Mouse (Mus musculus): ENCODE measurements around the gene Rmnd5a. TPM values are rescaled to one million over a fixed set of nuclear protein-coding genes. Genes with fewer than 3 reads are reported as not detected.

The Rmnd5a gene
- total and polyA plus RNA-seq, 3 experiments: 22.6 to 497 (median 23.3) TPM

GRCm38 (mm10) chr6:71369416-71369815 lies 71.0 kb downstream of the Rmnd5a start:
- Histone ChIP-seq H3K79me2 (ENCODE audit: control insufficient read depth, insufficient read depth, low read length, poor library complexity) (no peaks in the 10 kb centered on the region), H3K9me3 (replicated peaks; ENCODE audit: insufficient read depth, low read length) (no peaks in the 10 kb centered on the region), H3K9ac (ENCODE audit: control insufficient read depth, low read depth, low read length, poor library complexity, severe bottlenecking) (no peak overlapping the region), H3K27ac (ENCODE audit: control insufficient read depth, low read depth, low read length) (no peak overlapping the region), H3K36me3 (ENCODE audit: control insufficient read depth in 1 of 2, insufficient read depth in 2 of 2, low read length in 2 of 2) (no peaks in the 10 kb centered on the region), H3K4me3 (ENCODE audit: control insufficient read depth in 1 of 2, insufficient read depth in 1 of 2, low read depth in 2 of 2, low read length in 2 of 2) (no peak overlapping the region), H3K4me1 (ENCODE audit: control insufficient read depth in 1 of 2, insufficient read depth in 2 of 2, low read length in 2 of 2) (no peaks in the 10 kb centered on the region), H3K27me3 (ENCODE audit: control insufficient read depth in 1 of 2, insufficient read depth in 2 of 2, low read length in 2 of 2) (peaks cover 0 to 2% of the 10 kb centered on the region in 2 experiments; a peak in 1 of 4 replicates)
- DNase-seq (ENCODE audit: low read depth, low spot score): no peak
- no peak for TF ChIP-seq USF1 (IDR thresholded peaks at IDR 0.05; ENCODE audit: low read depth, low read length)
- TF ChIP-seq MAX (IDR thresholded peaks at IDR 0.05; ENCODE audit: low read length): no peak
- no peak for TF ChIP-seq SMC3 (IDR thresholded peaks at IDR 0.05; ENCODE audit: low read depth, low read length)
- TF ChIP-seq ZKSCAN1 (IDR thresholded peaks at IDR 0.05; ENCODE audit: low read depth, low read length): no peak
- TF ChIP-seq POLR2AphosphoS5 (IDR thresholded peaks at IDR 0.05; ENCODE audit: borderline replicate concordance, low read depth, low read length): no peak

GRCm38 (mm10) chr6:71363995-71364394 lies 76.4 kb downstream of the Rmnd5a start:
- no peaks in the 10 kb centered on the region for H3K79me2 ChIP-seq (ENCODE audit: control insufficient read depth, insufficient read depth, low read length, poor library complexity)
- H3K27me3 ChIP-seq (ENCODE audit: control insufficient read depth in 1 of 2, insufficient read depth in 2 of 2, low read length in 2 of 2): peaks cover 0 to 2% of the 10 kb centered on the region in 2 experiments; a peak in 1 of 4 replicates
- DNase-seq (ENCODE audit: low read depth, low spot score): no peak
- no peak overlapping the region for H3K27ac ChIP-seq (ENCODE audit: control insufficient read depth, low read depth, low read length)
- H3K4me3 ChIP-seq (ENCODE audit: control insufficient read depth in 1 of 2, insufficient read depth in 1 of 2, low read depth in 2 of 2, low read length in 2 of 2): no peak overlapping the region
- no peaks in the 10 kb centered on the region for H3K36me3 ChIP-seq (ENCODE audit: control insufficient read depth in 1 of 2, insufficient read depth in 2 of 2, low read length in 2 of 2)
- TF ChIP-seq USF1 (IDR thresholded peaks at IDR 0.05; ENCODE audit: low read depth, low read length) (no peak), EP300 (IDR thresholded peaks at IDR 0.05; ENCODE audit: low read depth in 1 of 2, low read length in 2 of 2) (no peak), TCF12 (IDR thresholded peaks at IDR 0.05; ENCODE audit: low read depth, low read length) (no peak), ELF1 (IDR thresholded peaks at IDR 0.05; ENCODE audit: low read depth, low read length) (no peak)
- no peaks in the 10 kb centered on the region for H3K4me1 ChIP-seq (ENCODE audit: control insufficient read depth in 1 of 2, insufficient read depth in 2 of 2, low read length in 2 of 2)
- no peaks in the 10 kb centered on the region for H3K9me3 ChIP-seq (replicated peaks; ENCODE audit: insufficient read depth, low read length)
- no peak overlapping the region for H3K9ac ChIP-seq (ENCODE audit: control insufficient read depth, low read depth, low read length, poor library complexity, severe bottlenecking)

- H3K36me3 ChIP-seq (ENCODE audit: control insufficient read depth in 1 of 2, insufficient read depth in 2 of 2, low read length in 2 of 2): no peaks in the 10 kb centered on the region
- H3K4me1 ChIP-seq (ENCODE audit: control insufficient read depth in 1 of 2, insufficient read depth in 2 of 2, low read length in 2 of 2): no peaks in the 10 kb centered on the region
- no peak overlapping the region for H3K4me3 ChIP-seq (ENCODE audit: control insufficient read depth in 1 of 2, insufficient read depth in 1 of 2, low read depth in 2 of 2, low read length in 2 of 2)
- no peak overlapping the region for H3K9ac ChIP-seq (ENCODE audit: control insufficient read depth, low read depth, low read length, poor library complexity, severe bottlenecking)
- no peak overlapping the region for H3K27ac ChIP-seq (ENCODE audit: control insufficient read depth, low read depth, low read length)
- no peaks in the 10 kb centered on the region for H3K9me3 ChIP-seq (replicated peaks; ENCODE audit: insufficient read depth, low read length)
- peaks cover 0 to 2% of the 10 kb centered on the region in 2 experiments; a peak in 1 of 4 replicates for H3K27me3 ChIP-seq (ENCODE audit: control insufficient read depth in 1 of 2, insufficient read depth in 2 of 2, low read length in 2 of 2)
- H3K79me2 ChIP-seq (ENCODE audit: control insufficient read depth, insufficient read depth, low read length, poor library complexity): no peaks in the 10 kb centered on the region
- DNase-seq (ENCODE audit: low read depth, low spot score): no peak
- TF ChIP-seq JUND (IDR thresholded peaks at IDR 0.05; ENCODE audit: low read depth, low read length) (no peak), SMC3 (IDR thresholded peaks at IDR 0.05; ENCODE audit: low read depth, low read length) (no peak), POLR2A (IDR thresholded peaks at IDR 0.05; ENCODE audit: control insufficient read depth in 1 of 2, insufficient read depth in 1 of 2, low read depth in 1 of 2, low read length in 2 of 2, poor library complexity in 1 of 2) (no peak), TCF12 (IDR thresholded peaks at IDR 0.05; ENCODE audit: low read depth, low read length) (no peak), POLR2AphosphoS5 (IDR thresholded peaks at IDR 0.05; ENCODE audit: borderline replicate concordance, low read depth, low read length) (no peak)
These were observed 79.2 kb downstream of the Rmnd5a start for GRCm38 (mm10) chr6:71361156-71361670.
